Mouse (Mus musculus): Measurements from ENCODE around the gene Gm10338. TPM values are rescaled to one million over a fixed set of nuclear protein-coding genes. Genes with fewer than 3 reads are reported as not detected.
"Not testable (repeated sequence)": the region's sequence is repeated elsewhere in the genome, so short reads cannot be mapped to it uniquely, and the experiment has no call there.

Gene Gm10338
- total RNA-seq (2022), result not detected

DNA sequence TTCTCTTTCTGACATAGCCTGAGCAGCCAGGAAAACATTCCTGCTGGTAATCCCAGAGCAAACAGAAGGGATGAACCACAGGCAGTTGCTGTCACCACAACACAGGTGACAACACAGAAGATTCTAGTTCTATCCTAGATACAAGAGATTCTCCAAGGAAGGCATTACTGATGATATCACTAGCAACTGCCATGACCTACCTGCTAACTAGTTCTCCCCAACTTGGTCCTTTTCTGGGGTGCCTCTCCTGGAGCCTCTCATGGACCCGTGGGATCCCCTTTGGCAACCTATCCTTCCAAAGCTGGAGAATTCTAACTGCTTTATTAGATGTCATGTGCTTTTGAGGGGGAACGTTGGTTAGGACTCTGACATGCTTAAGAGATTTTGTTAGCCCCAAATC, at the start of gene Gm10338:
Gene Gm10338, minus strand, starts transcription at position 101 of the 400 bp plus-strand sequence.
- DNase-seq (ENCODE audit: low spot score in 2 of 2), result not testable (repeated sequence)

DNA sequence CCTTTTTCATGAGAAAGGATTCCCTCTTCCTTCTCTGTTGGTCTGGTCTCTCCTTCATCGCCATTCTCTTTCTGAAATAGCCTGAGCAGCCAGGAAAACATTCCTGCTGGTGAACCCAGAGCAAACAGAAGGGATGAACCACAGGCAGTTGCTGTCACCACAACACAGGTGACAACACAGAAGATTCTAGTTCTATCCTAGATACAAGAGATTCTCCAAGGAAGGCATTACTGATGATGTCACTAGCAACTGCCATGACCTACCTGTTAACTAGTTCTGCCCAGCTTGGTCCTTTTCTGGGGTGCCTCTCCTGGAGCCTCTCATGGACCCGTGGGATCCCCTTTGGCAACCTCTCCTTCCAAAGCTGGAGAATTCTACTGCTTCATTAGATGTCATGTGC, 48.5 kb upstream of the Gm10338 start, which contains the start of gene Gm10128:
Gene Gm10128, minus strand, starts transcription at position 101 of the 400 bp plus-strand sequence.
- DNase-seq (ENCODE audit: low spot score in 2 of 2), result not testable (repeated sequence)

DNA sequence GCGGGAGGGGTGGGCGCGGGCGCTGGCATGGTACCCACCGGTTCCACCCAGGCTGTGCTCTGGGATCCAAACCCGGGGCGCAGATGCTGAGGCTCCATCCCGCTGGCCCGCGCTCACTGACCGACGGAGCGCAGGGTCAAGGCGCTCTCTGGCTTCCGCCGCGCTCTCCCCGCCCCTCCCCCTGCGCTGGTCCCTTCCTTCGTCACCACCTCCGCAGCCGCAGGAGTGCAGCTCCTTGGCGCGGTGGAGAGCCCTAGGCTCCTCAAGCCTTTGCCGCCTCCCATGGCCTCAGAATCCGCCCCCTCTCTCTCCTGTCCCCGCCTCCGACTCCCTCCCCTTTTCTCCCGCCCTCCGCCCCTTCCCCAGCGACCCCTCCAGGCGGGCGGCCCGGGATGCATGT, 27.0 kb downstream of the Gm10338 start, which contains the start of gene Gm3558:
Gene Gm3558, minus strand, starts transcription at position 185 of the 400 bp plus-strand sequence.
- DNase-seq (ENCODE audit: low spot score in 2 of 2), result not testable (repeated sequence)

DNA sequence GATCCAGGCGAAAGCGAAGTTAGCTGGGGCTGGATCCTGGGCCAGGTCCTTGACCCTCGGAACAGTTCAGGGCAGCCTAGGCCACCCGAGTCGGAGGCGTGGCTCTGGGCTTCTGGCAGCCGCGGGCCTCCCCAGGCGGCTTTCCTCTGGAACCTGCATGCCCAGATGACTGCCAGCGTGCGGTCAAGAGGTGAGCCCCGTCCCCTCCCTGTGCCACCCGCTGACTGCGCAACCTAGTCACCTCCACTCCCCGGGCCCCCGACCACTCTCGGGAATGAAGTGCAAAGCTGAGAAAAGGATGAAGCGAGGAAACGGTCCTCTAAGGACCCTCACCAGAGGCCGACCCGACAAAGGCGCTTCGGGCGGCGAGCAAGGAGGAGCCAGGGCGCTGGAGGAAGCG, 27.5 kb downstream of the Gm10338 start:
- DNase-seq (ENCODE audit: low spot score in 2 of 2), result not testable (repeated sequence)

DNA sequence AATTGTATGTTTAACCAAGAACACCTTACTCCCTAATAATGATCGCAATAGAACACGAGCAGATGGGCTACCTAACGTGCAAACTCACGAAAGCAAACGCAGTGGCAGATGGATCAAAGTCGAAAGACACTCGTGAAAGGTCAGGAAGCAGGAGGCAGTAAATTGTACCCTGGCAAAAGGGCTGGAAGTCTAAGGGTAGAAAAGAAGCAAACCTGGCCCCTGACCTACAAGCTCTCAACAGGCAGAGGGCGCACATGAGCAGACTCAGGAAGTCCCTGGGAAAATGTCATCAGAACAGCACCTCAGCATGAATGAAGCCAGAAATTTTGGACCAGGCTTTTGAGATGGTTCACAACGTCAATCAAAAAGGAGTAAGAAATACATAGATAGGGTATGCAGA, 28.1 kb downstream of the Gm10338 start:
- peak; percentile 7 to 20 for DNase-seq (ENCODE audit: low spot score in 2 of 2)

Other genes starting within 250 kb of the Gm10338 start
- gene Gm8374, start 230.5 kb downstream of the Gm10338 start, total RNA-seq (2022), result not detected
- gene Gm3755, start 144.7 kb downstream of the Gm10338 start, total RNA-seq (2022), result not detected
- not detected for gene Gm3752, start 111.8 kb downstream of the Gm10338 start, total RNA-seq (2022)
- gene Gm3558, start 27.0 kb downstream of the Gm10338 start, total RNA-seq (2022), result 10 to 100 TPM; 10.0 to 13.2 (median 10.2) TPM
- not detected for gene Gm10128, start 48.4 kb upstream of the Gm10338 start, total RNA-seq (2022)
- not detected for gene Gm26661, start 196.0 kb upstream of the Gm10338 start, total RNA-seq (2022)
- gene Flnb, start 222.4 kb upstream of the Gm10338 start, total RNA-seq (2022), result 10 to 100 TPM; 61.3 to 89.9 (median 77.8) TPM

Measured in layer of hippocampus, adult 8-10 months (tissue).